Mouse (Mus musculus) right cerebral cortex, adult 2 months (tissue): ENCODE data around the gene Bcl10.
"Not testable (repeated sequence)": the region's sequence is repeated elsewhere in the genome, so short reads cannot be mapped to it uniquely, and the experiment has no call there.

ENCODE experiments used
- DNase-seq, 2 experiments: peaks; one replicate each; pipeline ENCODE4 v3.0.0; 2021 to 2022; ENCODE audit warnings: low spot score in 2 of 2

The Bcl10 gene

GRCm38 (mm10) chr3:145950034-145950814 lies 27.6 kb downstream of the Bcl10 start:
- DNase-seq = peak; percentile 69 to 76

- DNase-seq = no peak
Observed at GRCm38 (mm10) chr3:145950815-145951130, 28.2 kb downstream of the Bcl10 start.

GRCm38 (mm10) chr3:145951287-145952165 lies 28.9 kb downstream of the Bcl10 start:
- no peak for DNase-seq

- no peak for DNase-seq
Observed at GRCm38 (mm10) chr3:145952945-145953344, 30.3 kb downstream of the Bcl10 start.

- no peak for DNase-seq
Observed at GRCm38 (mm10) chr3:145953411-145953810, 30.8 kb downstream of the Bcl10 start.

- DNase-seq = no peak
Observed at GRCm38 (mm10) chr3:145959824-145960223, 37.2 kb downstream of the Bcl10 start.

GRCm38 (mm10) chr3:145962411-145962810 lies 39.8 kb downstream of the Bcl10 start:
- no peak for DNase-seq

GRCm38 (mm10) chr3:145963101-145964017 lies 40.8 kb downstream of the Bcl10 start:
- no peak for DNase-seq

- no peak for DNase-seq
Observed at GRCm38 (mm10) chr3:145964018-145964387, 41.4 kb downstream of the Bcl10 start.

GRCm38 (mm10) chr3:145964473-145964872 lies 41.9 kb downstream of the Bcl10 start:
- no peak for DNase-seq

- DNase-seq = not testable (repeated sequence)
Observed at GRCm38 (mm10) chr3:145965583-145965982, 43.0 kb downstream of the Bcl10 start.

- no peak for DNase-seq
Observed at GRCm38 (mm10) chr3:145966806-145967205, 44.2 kb downstream of the Bcl10 start.

GRCm38 (mm10) chr3:145969031-145969501 lies 46.5 kb downstream of the Bcl10 start:
- DNase-seq = no peak

GRCm38 (mm10) chr3:145971501-145971900 lies 48.9 kb downstream of the Bcl10 start:
- no peak for DNase-seq

- no peak for DNase-seq
Observed at GRCm38 (mm10) chr3:145974986-145975385, 52.4 kb downstream of the Bcl10 start.
